Mouse (Mus musculus) MN1 (cell line): ENCODE measurements around the gene Atp13a2.

Source experiments
- DNase-seq: peaks from one replicate; pipeline ENCODE4 v3.0.0-alpha.2; 2016; ENCODE audit warnings: low spot score

Atp13a2 gene

GRCm38 (mm10) chr4:141044816-141045215 is 58.1 kb downstream of the Atp13a2 start:
- peak; percentile 85 for DNase-seq

- DNase-seq = no peak
Observed at GRCm38 (mm10) chr4:141048810-141049475, 62.3 kb downstream of the Atp13a2 start.

- DNase-seq = peak; percentile 86
Observed at GRCm38 (mm10) chr4:141049476-141049835, 62.8 kb downstream of the Atp13a2 start.

- DNase-seq = peak; percentile 84
Observed at GRCm38 (mm10) chr4:141052442-141052841, 65.8 kb downstream of the Atp13a2 start.

- DNase-seq = no peak
Observed at GRCm38 (mm10) chr4:141053138-141053537, 66.5 kb downstream of the Atp13a2 start.

GRCm38 (mm10) chr4:141053568-141054161 is 67.0 kb downstream of the Atp13a2 start:
- peak; percentile 75 for DNase-seq
